Mouse (Mus musculus) gastrocnemius, adult 2 months (tissue): ENCODE results near the gene Mknk1. TPM values are rescaled to one million over a fixed set of nuclear protein-coding genes. Genes with fewer than 3 reads are reported as not detected.
A peak's percentile ranks its signal among the peaks of the same experiment; 100 is the strongest.

ENCODE experiments used
- DNase-seq: peaks from one replicate; pipeline ENCODE4 v3.0.0; 2022
- H3K27ac ChIP-seq: fragments of 200-600 bp; 2 replicates; pipeline ENCODE4 v1.8.1; 2022; ENCODE audit warnings: mild to moderate bottlenecking
- H3K4me3 ChIP-seq: fragments of 200-600 bp; 2 replicates; pipeline ENCODE4 v1.8.1; 2022; ENCODE audit warnings: mild to moderate bottlenecking, moderate library complexity
- CTCF ChIP-seq: fragments of 200-600 bp; IDR thresholded peaks from 2 replicates; pipeline ENCODE4 v1.8.1; 2022; ENCODE audit warnings: antibody characterized with exemption, mild to moderate bottlenecking, moderate library complexity
- intact Hi-C: fragments of 180-260 bp; cut with DNase I; formaldehyde crosslinking; loops from one replicate; pipeline ENCODE4 v1.15.1; 2025
- long read RNA-seq, 2 experiments: library from polyadenylated mRNA; stranded (forward); transcript quantifications; one replicate each; pipeline ENCODE4 v2.0.0; 2021
- total RNA-seq, 2 experiments: library from RNA; stranded (reverse); gene quantifications; 2 replicates each; pipeline ENCODE4 v1.2.3; 2021

Mknk1 gene
- total RNA-seq: 10 to 100 TPM; 24.4 to 28.0 TPM
- long read RNA-seq, experiment 1, partial matches to known transcripts: 2 of 35 reads
- long read RNA-seq, experiment 1, other reads (novel, unspliced or antisense): 31 of 35 reads
- long read RNA-seq, experiment 2, partial matches to known transcripts: 1 of 29 reads
- long read RNA-seq, experiment 2, other reads (novel, unspliced or antisense): 24 of 29 reads

DNA sequence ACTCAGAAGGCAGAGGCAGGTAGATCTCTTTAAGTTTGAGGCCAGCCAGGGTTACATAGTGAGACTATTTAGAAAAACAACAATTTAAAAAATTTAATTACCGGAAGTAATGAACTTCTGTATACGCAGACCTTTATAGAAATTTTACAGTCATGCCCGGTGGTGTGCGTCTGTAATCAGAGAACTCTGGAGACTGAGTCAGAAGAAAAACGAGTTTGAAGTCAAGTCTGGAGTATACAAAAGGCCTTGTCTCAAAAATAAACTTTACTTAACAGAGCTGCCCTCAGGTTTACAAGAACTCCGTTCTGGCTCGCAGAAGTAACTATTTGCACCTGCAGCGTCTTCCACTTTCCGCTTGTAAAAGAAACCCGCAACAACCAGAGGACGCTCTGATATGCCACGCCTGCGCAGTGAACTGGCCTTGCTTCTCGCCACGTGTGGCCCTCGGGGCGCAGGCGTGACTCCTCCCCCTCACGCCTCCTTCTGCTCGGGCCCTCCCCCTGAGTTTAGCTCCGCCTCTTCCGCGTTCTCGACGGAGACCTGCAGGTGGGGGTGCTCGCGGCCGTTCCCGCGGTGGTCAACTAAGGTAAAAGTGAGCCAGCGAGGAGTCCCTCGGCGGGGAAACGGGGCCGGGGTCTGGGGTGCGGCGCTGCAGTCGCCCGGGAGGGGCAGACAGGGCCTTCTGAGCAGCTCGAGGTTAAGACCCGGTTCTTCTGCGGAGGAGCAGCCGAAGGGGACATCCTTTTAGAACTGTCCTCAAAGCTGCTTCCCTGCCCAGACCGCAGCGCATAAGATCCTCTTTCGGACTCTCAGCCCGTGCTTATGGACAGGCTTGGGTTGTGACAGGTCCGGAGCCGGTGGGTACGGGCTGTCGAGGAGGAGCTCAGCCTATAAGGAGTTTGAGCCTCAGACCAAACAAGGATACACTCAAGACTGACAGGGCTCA is at the start of gene Mknk1:
Gene Mknk1, plus strand, starts transcription at position 503 of the 946 bp plus-strand sequence.
- peak within 1 kb of the TSS; percentile 93 for H3K27ac ChIP-seq
- no peak; the same call in 1 of the 2 replicates for TF ChIP-seq CTCF
- intact Hi-C loops: loop anchor here (5.0 kb wide), 1 partner anchor 102 kb away; the partner anchor contains the start of gene Efcab14
- DNase-seq: peak; percentile 96
- peak within 1 kb of the TSS; percentile 76 for H3K4me3 ChIP-seq

DNA sequence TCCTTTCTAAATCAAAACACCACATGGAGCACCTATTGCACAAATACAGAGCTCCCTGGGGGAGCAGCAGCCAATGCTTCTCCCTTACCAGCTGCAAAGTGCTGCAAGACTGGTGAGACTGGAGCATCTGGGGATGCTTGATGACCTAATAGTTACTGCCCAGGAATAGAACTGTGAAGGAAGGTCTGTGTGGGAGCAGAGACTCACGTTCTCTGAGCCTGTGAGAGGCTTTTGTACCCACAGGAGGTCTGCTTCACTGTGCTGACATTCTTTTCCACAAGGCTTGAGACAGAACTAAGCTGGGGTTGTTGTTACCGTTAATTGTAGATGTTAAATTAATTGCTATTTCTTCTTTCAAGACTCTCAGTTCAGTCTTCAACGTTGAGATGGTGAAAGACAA is 48.1 kb upstream of the Mknk1 start:
- no peak overlapping the region for H3K27ac ChIP-seq
- intact Hi-C loops: no loop called here
- H3K4me3 ChIP-seq: no peak overlapping the region
- no peak for DNase-seq
- TF ChIP-seq CTCF: no peak

DNA sequence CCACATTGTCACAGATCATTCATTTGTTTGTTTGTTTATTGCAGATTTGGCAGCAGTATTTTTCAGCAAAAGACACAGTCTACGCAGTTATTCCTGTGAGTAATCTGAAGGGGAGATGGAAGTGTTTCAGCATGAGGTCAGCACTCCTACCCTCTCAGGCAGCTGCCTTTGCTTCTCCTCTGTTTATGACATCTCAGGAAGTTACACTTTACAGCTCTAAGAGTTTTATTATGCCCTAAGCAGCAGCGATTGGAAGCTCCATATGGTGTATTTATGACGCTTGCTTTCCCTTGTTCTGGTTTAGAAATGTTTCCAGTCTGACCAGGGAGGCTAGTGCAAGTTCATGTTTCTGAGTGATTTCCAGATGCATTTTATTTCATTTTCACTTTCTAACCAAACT is 43.6 kb upstream of the Mknk1 start:
- Histone ChIP-seq H3K27ac (no peak overlapping the region), H3K4me3 (no peak overlapping the region)
- intact Hi-C loops: no loop called here
- no peak for DNase-seq
- no peak for TF ChIP-seq CTCF

GRCm38 (mm10) chr4:115799981-115800380 is 39.0 kb upstream of the Mknk1 start:
- intact Hi-C loops: no loop called here
- no peak for TF ChIP-seq CTCF
- H3K4me3 ChIP-seq: no peak overlapping the region
- H3K27ac ChIP-seq: no peak overlapping the region
- DNase-seq: no peak

GRCm38 (mm10) chr4:115812326-115812725 is 26.7 kb upstream of the Mknk1 start:
- H3K27ac ChIP-seq: no peak overlapping the region
- no peak for TF ChIP-seq CTCF
- H3K4me3 ChIP-seq: no peak overlapping the region
- DNase-seq: no peak
- intact Hi-C loops: no loop called here

DNA sequence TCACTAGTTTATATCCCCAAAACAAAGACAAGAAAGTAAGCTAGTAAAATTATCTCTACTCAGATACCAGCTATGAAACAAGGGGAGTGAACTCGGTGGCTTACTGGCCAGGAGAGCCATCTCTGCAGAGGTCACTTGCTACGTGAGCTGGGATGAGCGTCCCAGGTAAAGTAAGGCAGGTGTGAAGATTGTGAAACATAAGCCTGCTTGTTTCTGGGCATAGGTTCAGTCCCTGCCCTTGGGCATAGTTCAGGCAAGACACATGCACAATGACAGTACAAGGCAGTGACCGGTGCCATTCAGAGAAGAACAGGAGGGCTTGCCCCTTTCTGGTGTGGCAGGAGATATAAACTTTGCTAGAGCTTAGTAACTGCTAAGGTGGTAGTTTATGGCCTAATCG is 23.4 kb upstream of the Mknk1 start:
- intact Hi-C loops: no loop called here
- DNase-seq: no peak
- Histone ChIP-seq H3K4me3 (no peak overlapping the region), H3K27ac (no peak overlapping the region)
- TF ChIP-seq CTCF: no peak

- no peak for DNase-seq
- Histone ChIP-seq H3K27ac (no peak overlapping the region), H3K4me3 (no peak overlapping the region)
- no peak for TF ChIP-seq CTCF
- intact Hi-C loops: no loop called here
These were observed 18.8 kb upstream of the Mknk1 start for GRCm38 (mm10) chr4:115820199-115820598.

GRCm38 (mm10) chr4:115820944-115821343 is 18.1 kb upstream of the Mknk1 start:
- DNase-seq: no peak
- no peak overlapping the region for H3K4me3 ChIP-seq
- no peak for TF ChIP-seq CTCF
- intact Hi-C loops: no loop called here
- no peak overlapping the region for H3K27ac ChIP-seq

GRCm38 (mm10) chr4:115821431-115821830 is 17.6 kb upstream of the Mknk1 start:
- no peak for DNase-seq
- H3K27ac ChIP-seq: no peak overlapping the region
- H3K4me3 ChIP-seq: no peak overlapping the region
- intact Hi-C loops: no loop called here
- no peak for TF ChIP-seq CTCF

- intact Hi-C loops: no loop called here
- no peak overlapping the region for H3K27ac ChIP-seq
- no peak overlapping the region for H3K4me3 ChIP-seq
- DNase-seq: no peak
- no peak for TF ChIP-seq CTCF
These were observed 17.1 kb upstream of the Mknk1 start for GRCm38 (mm10) chr4:115821928-115822327.

DNA sequence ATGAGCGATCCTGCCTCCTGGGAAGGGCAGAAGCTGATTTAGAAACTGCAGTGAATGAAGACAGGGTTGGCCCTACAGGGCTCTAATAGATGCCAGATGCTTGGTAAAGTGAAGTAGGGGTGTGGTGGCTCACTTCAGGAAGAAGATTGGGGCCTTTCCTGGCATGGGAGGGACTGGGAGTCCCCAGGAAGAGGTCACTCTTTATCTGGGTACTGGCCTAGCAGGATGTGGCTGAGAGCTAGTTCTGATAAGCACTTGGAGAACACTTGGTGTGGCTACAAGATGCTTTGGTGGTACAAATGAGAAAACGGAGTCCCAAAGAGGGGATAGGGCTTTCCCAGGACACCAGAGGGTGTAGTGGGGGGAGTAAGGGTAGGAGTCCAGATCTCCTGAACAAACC is 14.8 kb upstream of the Mknk1 start:
- no peak overlapping the region for H3K27ac ChIP-seq
- no peak for TF ChIP-seq CTCF

DNA sequence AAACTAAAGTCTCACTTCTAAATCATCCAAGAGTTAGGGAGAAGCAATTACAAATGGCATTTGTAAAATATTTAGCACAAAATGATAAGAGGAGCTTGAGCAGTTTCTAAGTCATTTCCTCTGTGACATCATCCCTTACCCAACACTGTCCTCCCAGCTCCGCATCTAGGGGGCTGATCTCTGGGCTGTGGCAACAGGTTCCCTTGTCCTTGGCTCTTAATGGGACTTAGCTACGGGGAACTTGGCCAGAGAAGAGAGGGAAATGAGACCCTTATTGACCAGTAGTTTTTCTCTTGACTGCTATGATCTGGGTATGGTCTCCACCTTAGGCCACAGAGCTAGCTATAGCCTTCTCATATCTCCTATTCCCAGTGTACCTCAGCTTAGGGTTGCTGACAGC is 13.7 kb upstream of the Mknk1 start:
- DNase-seq: no peak
- TF ChIP-seq CTCF: no peak
- Histone ChIP-seq H3K27ac (no peak overlapping the region), H3K4me3 (no peak overlapping the region)
- intact Hi-C loops: no loop called here

More for the DNA sequence above, 14.8 kb upstream of the Mknk1 start:
- DNase-seq: no peak
- H3K4me3 ChIP-seq: no peak overlapping the region
- intact Hi-C loops: no loop called here

DNA sequence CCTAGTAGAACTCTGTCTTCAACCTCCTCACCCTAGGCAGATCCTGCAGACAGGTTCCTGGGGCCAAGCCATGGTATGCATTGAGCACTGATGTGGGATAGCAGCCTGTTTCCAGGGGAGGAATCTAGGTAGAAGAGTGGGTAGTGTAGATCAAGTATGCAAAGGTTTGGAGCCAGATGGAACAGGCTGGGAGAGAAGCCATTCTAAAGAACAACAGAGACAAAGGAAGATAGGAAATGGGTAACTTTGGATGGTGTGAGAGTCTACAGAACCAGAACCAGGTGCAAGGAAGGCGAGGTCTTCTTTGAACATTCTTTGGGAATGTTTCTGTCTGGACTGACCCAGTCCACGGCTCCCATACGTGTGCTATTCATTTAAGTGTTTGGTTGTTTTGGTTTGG is 11.9 kb upstream of the Mknk1 start:
- H3K4me3 ChIP-seq: peak overlapping the region; percentile 96
- intact Hi-C loops: no loop called here
- DNase-seq: no peak
- TF ChIP-seq CTCF: no peak
- peak overlapping the region; percentile 98 for H3K27ac ChIP-seq

GRCm38 (mm10) chr4:115827535-115827887 is 11.5 kb upstream of the Mknk1 start:
- intact Hi-C loops: no loop called here
- Histone ChIP-seq H3K4me3 (peak overlapping the region; percentile 96), H3K27ac (peak overlapping the region; percentile 98)
- peak; percentile 31 for DNase-seq
- no peak for TF ChIP-seq CTCF
